Mouse (Mus musculus) liver, embryonic 14.5 days (tissue): ENCODE measurements around the gene Stk40.

Experiments
- CTCF ChIP-seq: IDR thresholded peaks from 2 replicates; pipeline ENCODE4 v1.5.1; 2016; ENCODE audit warnings: antibody characterized with exemption, low read depth, control low read depth
- EP300 ChIP-seq: IDR thresholded peaks from 2 replicates; pipeline ENCODE4 v1.6.1; 2016; ENCODE audit warnings: antibody characterized with exemption, low read depth

DNA sequence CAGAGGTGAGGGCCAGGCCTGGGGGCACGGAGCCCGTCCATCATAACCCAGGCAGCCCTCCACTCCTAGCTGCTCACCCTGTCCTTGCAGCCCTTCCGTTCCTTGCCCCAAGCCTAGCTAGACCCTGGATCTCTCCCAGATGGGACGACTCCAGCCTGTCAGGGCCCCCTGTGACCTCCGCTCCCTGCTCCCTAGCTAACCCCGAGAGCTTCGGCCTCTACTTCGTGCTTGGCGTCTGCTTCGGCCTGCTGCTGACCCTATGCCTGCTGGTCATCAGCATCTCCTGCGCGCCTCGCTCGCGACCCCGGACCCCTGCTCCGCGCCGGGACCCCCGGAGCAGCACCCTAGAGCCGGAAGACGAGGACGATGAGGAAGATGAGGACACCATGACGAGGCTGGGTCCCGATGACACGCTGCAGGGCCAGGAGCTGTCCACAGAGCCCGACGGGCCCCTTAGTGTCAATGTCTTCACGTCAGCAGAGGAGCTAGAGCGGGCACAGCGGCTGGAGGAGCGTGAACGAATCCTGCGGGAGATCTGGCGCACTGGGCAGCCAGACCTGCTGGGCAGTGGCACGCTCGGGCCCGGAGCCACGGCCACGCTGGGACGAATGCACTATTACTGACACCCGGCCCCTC, 45.4 kb downstream of the Stk40 start:
- TF ChIP-seq CTCF = no peak
- TF ChIP-seq EP300 = no peak
